Mouse (Mus musculus): ENCODE measurements around the gene Olfr767.
"Not testable (repeated sequence)": the region's sequence is repeated elsewhere in the genome, so short reads cannot be mapped to it uniquely, and the experiment has no call there.

Olfr767 gene

DNA sequence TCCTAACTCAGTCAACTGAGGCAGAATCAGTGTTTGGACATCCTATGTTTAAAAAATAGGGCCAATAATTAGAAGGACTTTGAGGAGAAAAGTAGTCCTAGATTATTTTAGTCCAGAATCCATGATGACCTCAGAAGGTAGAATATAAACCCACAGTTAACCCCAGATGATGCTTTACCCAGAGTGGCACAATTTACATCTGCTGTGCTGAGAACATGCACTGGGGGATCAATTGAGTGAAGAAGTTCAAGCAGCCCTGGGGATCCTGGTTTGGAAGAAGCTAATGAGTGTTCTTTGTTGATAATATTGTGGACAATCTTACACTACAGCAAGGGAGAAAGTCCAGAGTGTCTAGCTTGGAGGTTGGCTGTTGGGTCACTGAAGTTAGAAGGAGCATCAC is at the start of gene Olfr767:
Gene Olfr767 (minus strand): TSS at position 101 of the 400 bp plus-strand sequence.
- DNase-seq = not testable (repeated sequence)

DNA sequence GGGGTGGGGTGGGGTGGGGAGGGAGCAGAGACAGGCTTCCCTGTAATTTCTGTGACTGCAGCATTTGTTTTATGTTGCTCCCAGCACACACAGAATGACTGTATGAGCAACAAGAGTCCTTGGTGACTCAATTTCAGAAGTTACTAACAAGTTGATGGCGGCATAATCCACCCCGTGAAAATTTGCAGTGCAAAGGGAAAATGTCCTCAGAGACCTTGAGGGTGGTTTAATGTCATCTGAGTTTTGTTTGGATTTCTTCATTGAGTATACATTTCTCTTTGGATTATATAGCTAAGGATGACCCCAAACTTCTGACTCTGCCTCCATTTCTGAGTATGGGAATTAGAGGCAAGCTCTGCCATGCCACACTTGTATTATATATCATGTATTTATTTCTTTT is 35.1 kb upstream of the Olfr767 start, which contains the start of gene Olfr769:
Gene Olfr769 (minus strand): TSS at position 101 of the 400 bp plus-strand sequence.
- DNase-seq = no peak

DNA sequence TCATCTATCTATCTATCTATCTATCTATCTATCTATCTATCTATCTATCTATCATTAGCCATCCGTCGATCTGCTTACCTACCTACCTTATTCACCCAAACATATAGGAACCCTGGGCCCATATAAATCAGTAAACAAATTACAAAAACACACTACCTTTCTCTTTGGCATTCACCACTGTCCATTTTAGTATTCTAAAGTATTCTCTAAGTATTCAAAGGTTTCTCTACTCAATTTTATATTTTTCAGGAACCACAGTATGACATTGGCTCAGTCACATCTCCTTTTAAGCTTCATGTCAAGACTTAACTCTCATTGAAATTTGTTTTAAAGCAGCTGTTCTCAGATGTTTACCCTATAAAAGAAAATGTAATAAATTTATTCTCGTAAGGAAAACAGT is 32.4 kb upstream of the Olfr767 start:
- DNase-seq = no peak

DNA sequence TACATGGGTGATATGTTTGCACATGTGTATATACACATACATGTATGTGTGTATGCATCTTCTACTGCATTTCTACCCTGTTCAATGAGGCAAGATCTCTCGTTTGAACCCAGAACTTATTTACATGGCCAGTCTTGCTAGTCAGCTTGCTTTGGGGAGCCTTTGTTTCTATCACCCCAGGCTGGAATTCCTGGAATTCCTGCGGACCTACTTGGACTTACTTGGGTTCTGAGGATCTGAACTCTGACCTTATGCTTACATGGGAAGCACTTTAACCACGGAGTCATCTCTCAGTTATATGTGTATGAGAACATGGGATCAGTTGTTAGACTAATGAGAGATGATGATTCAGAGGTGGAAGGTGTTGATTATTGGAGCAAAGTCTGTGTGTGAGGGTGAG is 18.5 kb upstream of the Olfr767 start:
- no peak for DNase-seq

DNA sequence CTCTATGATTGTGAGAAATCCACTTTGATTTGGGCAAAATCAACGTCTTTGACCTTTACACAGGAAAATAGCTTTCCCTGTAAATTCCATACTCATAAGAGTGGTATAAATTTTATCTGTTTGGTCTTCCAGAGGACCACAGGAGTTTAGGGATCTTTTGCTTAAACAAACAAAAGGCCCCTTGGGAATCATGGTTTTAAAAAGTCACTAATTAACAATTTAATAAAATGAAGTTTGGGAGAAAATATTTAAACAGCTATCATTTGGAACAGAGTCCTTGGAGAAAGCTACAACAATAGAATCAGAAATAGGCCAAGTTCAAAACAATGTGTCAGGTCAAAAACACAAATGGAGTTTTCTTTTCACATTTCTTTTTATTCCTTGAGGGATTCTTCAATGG is 16.6 kb upstream of the Olfr767 start, which contains the start of gene Olfr768:
Gene Olfr768 (minus strand): TSS at position 101 of the 400 bp plus-strand sequence.
- DNase-seq = no peak

DNA sequence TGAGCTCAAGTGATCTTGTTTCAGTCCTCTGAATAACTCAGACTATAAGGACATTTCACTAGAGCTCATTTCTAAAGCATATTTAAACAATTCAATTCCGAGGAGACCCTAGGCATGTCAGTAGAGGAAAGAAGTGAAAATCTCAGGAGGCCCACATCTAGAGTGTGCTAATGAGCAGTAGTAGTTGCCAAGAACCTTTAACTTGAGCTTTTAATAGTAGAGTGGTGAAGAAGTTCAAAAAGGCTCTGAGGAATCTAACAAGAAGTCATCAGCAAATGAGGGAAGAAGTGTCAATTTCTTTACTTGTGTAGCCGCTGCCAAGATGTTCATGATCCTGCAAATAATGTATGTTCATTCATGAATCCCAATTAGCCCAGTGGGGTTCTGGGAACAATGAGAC is 13.8 kb downstream of the Olfr767 start, which contains the start of gene Olfr766-ps1:
Gene Olfr766-ps1 (minus strand): TSS at position 101 of the 400 bp plus-strand sequence.
- no peak for DNase-seq

DNA sequence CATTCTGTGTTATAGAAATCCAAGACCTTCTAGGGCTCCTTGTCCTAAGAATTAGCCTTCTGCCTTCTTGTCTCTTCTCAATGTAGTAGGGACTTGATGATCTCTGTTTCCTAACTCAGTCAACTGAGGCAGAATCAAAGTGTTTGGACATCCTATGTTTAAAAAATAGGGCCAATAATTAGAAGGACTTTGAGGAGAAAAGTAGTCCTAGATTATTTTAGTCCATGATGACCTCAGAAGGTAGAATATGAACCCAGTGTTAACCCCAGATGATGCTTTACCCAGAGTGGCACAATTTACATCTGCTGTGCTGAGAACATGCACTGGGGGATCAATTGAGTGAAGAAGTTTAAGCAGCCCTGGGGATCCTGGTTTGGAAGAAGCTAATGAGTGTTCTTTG is 32.8 kb downstream of the Olfr767 start, which contains the start of gene Olfr765:
Gene Olfr765 (minus strand): TSS at position 101 of the 400 bp plus-strand sequence.
- DNase-seq = not testable (repeated sequence)

DNA sequence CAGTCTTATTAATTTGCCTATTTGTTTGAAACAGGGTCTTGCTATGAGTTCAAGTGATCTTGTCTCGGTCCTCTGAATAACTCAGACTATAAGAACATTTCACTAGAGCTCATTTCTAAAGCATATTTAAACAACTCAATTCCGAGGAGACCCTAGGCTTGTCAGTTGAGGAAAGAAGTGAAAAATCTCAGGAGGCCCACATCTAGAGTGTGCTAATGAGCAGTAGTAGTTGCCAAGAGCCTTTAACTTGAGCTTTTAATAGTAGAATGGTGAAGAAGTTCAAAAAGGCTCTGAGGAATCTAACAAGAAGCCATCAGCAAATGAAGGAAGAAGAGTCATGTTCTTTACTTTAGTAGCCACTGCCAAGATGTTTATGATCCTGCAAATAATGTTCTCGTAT is 42.9 kb downstream of the Olfr767 start, which contains the start of gene Olfr764-ps1:
Gene Olfr764-ps1 (minus strand): TSS at position 101 of the 400 bp plus-strand sequence.
- no peak for DNase-seq

DNA sequence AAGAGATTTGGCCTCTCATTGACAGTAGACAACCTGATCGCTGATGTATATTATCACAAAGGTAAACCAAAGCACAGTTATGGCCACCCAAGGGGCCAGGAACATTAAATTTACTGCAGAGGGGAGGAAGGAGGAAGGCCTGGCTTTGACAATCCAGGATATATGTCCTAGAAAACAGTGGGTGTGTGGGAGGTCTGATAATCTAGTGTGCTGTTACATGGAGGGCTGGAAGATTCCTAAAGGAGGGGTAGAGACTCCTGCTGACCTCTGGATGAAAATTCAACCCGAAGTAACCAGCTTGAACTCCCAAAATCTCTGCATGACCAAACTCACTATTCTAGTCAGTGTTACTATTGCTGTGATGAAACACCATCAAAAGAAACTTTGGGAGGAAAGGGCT is 54.4 kb downstream of the Olfr767 start:
- DNase-seq = no peak

DNA sequence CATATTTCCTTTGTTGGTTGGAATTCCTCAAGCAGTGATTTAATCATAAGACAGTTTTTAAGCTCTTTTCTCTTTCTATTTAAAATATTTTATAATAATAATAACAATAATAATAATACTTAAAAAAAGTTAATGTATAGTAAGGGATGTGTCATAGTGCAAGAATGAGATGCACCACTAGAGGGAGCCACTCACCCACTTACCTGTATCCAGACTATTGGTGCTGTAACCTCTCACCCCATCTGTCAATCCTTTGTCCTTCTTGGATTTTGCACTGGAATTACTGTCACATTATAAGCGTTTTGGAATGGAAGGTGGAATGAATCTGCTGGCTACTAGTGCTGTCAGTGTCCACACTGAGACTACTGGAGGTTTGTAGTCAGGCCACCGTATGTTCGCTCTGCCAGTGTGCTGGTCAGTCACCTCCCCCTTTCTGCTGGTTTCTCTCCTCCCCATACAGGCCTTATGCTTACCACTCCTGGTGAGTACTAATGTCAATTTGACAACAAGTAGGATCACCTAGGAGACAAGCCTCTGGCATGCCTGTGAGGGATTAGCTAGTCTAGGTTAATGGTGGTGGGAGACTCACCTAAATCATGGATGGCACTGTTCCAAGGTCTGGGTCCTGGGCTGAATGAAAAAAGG is 56.6 kb downstream of the Olfr767 start:
- DNase-seq = peak in 1 of 2 experiments; percentile 43
